Mouse (Mus musculus) stomach, adult 2 months (tissue): ENCODE measurements around the gene Ifit2. TPM values are rescaled to one million over a fixed set of nuclear protein-coding genes. Genes with fewer than 3 reads are reported as not detected.

ENCODE experiments used
- polyA plus RNA-seq: library from polyadenylated mRNA; depleted of rRNA; stranded (reverse); fragments of >200 nt; gene quantifications from 2 replicates; pipeline ENCODE4 v1.2.3, GENCODE M21; 2012; rRNA removed

Gene Ifit2
- 0.09 TPM in 1 of 2 replicates, not detected in the other for polyA plus RNA-seq

DNA sequence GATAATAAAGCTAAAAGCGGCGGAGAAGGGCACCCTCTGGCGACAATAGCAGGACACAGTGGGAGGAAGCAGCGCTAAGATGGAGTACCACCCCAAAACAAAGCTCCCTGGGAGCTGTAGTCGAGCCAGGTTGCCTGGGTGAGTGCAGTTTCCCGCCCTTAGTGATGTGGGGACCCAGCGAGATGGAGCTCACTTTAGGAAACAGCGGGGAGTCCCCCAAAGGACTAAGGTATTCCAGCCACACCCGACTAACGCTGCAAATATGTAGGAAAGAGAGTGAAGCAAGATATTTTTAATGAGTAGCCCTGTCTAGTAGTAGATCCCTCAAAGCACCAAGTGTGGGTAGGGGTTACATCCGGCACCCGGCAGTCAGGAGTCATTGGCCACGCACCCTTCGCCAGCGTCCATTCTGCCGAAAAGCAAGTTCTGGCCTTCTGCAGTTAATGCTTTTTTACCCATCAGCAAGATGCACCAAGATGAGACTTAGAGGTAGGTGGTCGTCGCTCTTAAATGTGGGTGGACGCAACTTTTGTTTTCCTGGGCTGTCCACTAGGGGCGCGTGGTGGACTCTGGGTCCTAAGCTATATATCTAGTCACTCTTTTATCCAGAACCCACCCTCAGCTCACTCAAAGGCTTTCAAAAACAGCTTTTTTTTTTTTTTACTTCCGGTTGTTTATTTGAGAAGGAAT is at the start of gene Ifit2:
Gene Ifit2 (plus strand): TSS at position 161 of the 690 bp plus-strand sequence.

DNA sequence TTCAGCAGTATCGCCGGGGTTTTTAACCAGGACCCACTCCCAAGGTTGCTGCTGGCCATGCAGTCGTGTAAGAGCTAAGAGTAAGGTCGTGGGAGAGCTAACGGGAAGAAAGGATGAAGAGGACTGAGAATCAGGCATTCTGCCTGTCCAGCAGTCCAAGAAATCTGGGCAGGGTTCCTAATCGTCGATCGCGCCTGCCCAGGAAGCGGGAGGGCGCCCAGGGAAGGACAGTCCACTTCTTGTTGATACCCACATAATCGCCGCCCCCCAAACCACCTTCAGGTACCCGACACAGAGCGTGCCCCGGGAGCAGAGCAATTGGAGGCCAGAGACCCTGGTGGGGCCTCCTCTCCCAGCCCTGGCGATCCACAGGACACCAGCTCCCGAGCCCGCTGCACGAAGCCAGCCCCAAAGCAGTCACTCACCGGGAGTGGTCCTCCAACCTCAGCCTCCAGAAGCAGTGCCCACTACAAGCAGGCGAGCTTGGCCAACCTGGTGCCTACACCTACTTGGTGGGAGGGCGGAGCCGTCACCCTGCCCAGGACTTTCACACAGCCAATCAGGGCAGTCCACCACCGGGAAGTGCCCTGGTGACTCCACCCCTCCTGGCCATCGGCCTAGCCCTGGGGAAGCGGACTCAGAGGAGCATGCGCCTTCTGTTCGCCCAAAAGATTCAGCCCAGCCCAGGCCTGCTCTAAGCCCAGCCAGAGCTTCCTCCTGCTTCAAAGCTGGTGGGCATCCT is 23.4 kb upstream of the Ifit2 start, which contains the start of gene Lipa:
Gene Lipa (minus strand): TSS at position 534 of the 742 bp plus-strand sequence.

GRCm38 (mm10) chr19:34583126-34583766 is 32.8 kb downstream of the Ifit2 start, which contains the start of gene Ifit3:
Gene Ifit3 (plus strand): TSS chr19:34583531.

GRCm38 (mm10) chr19:34601888-34602287 is 51.4 kb downstream of the Ifit2 start, which contains the start of gene Ifit1bl1:
Gene Ifit1bl1 (minus strand): TSS chr19:34601956.

GRCm38 (mm10) chr19:34607237-34608051 is 57.0 kb downstream of the Ifit2 start, which contains the start of gene Ifit3b:
Gene Ifit3b (plus strand): TSS chr19:34607970.

Other genes starting within 250 kb of the Ifit2 start
- gene Ch25h, start 75.5 kb upstream of the Ifit2 start, polyA plus RNA-seq: 7.7 and 10.1 TPM in 2 replicates
- 4.0 and 6.2 TPM in 2 replicates for gene Lipa, start 23.2 kb upstream of the Ifit2 start, polyA plus RNA-seq
- 0.11 and 0.32 TPM in 2 replicates for gene Ifit3, start 32.8 kb downstream of the Ifit2 start, polyA plus RNA-seq
- 0.52 and 0.78 TPM in 2 replicates for gene Ifit1bl1, start 51.3 kb downstream of the Ifit2 start, polyA plus RNA-seq
- 0.09 and 0.29 TPM in 2 replicates for gene Ifit3b, start 57.3 kb downstream of the Ifit2 start, polyA plus RNA-seq
- not detected in 2 replicates for gene Ifit1bl2, start 90.0 kb downstream of the Ifit2 start, polyA plus RNA-seq
- 0.75 and 0.90 TPM in 2 replicates for gene Ifit1, start 90.2 kb downstream of the Ifit2 start, polyA plus RNA-seq
- 0.12 and 0.18 TPM in 2 replicates for gene Slc16a12, start 196.6 kb downstream of the Ifit2 start, polyA plus RNA-seq